9 mouse cellular contexts compared by ENCODE assay signal in genomic region chr19:38602811-38603210, GRCm38 (mm10).
DNase-seq lines count a peak whose midpoint lies in the region; ATAC-seq and TF ChIP-seq lines count a peak whose summit lies in the region.
"Had no signal": no experiment of that assay in that cellular context is flagged by ENCODE, and none has a peak within 500 bp of the region (broad histone marks: within the 10 kb centered on the region; RNA-seq: fewer than 3 reads in every experiment).

No protein-coding gene starts in this region.

- no peak overlapping the region for H3K4me3 ChIP-seq in heart, embryonic 12.5 days
- H3K4me3 ChIP-seq in kidney, postnatal 0 days (replicated peaks; ENCODE audit: low read depth, low read length): no peak overlapping the region
- H3K4me3 ChIP-seq in liver, embryonic 12.5 days: no peak overlapping the region
- H3K4me3 ChIP-seq: heart, embryonic 15.5 days had no signal

- 76% methylated on average over 9 of the region's 9 CpGs for WGBS in heart, embryonic 12.5 days
- 67% methylated on average over 9 of the region's 9 CpGs for whole genome bisulfite sequencing in kidney, postnatal 0 days
- WGBS in liver, embryonic 12.5 days (ENCODE audit: insufficient replicate concordance): 70% methylated on average over 9 of the region's 9 CpGs

- peak; percentile 19; the same call in 1 of the 2 replicates for TF ChIP-seq CTCF in kidney, postnatal 0 days (IDR thresholded peaks at IDR 0.05; ENCODE audit: low read depth)

- no peaks in the 10 kb centered on the region for H3K27me3 ChIP-seq in heart, embryonic 12.5 days (replicated peaks)
- H3K27me3 ChIP-seq in kidney, postnatal 0 days (ENCODE audit: insufficient read depth, low read length): no peaks in the 10 kb centered on the region
- H3K27me3 ChIP-seq in liver, embryonic 12.5 days (replicated peaks): no peaks in the 10 kb centered on the region
- H3K27me3 ChIP-seq: heart, embryonic 15.5 days had no signal

- no peak for ATAC-seq in heart, embryonic 12.5 days (ENCODE audit: insufficient number of reproducible peaks, low FRiP score)
- ATAC-seq in kidney, postnatal 0 days (replicated peaks; ENCODE audit: low FRiP score, low read depth): no peak
- no peak for ATAC-seq in liver, embryonic 12.5 days

- no peaks in the 10 kb centered on the region for H3K36me3 ChIP-seq in heart, embryonic 12.5 days
- H3K36me3 ChIP-seq in kidney, postnatal 0 days (ENCODE audit: insufficient read depth, low read length): no peaks in the 10 kb centered on the region
- no peaks in the 10 kb centered on the region for H3K36me3 ChIP-seq in liver, embryonic 12.5 days
- H3K36me3 ChIP-seq: heart, embryonic 15.5 days had no signal

- H3K27ac ChIP-seq in heart, embryonic 12.5 days (ENCODE audit: poor library complexity, severe bottlenecking): no peak overlapping the region
- no peak overlapping the region for H3K27ac ChIP-seq in kidney, postnatal 0 days
- no peak overlapping the region for H3K27ac ChIP-seq in liver, embryonic 12.5 days
- H3K27ac ChIP-seq: heart, embryonic 15.5 days had no signal

- H3K4me1 ChIP-seq in heart, embryonic 12.5 days (replicated peaks): no peaks in the 10 kb centered on the region
- H3K4me1 ChIP-seq in kidney, postnatal 0 days (replicated peaks; ENCODE audit: insufficient read depth, low read length): no peaks in the 10 kb centered on the region
- H3K4me1 ChIP-seq in liver, embryonic 12.5 days: no peaks in the 10 kb centered on the region
- H3K4me1 ChIP-seq: heart, embryonic 15.5 days had no signal

- DNase-seq in heart, adult 11 months: peak; percentile 94
- peak; percentile 14 for DNase-seq in ovary, postnatal 36 days (ENCODE audit: low spot score)
- no peak for DNase-seq in ovary, postnatal 10 days (ENCODE audit: low spot score)
- DNase-seq in kidney, postnatal 0 days (ENCODE audit: low spot score): no peak
- peak; percentile 25 for DNase-seq in urinary bladder, postnatal 25 days (ENCODE audit: low spot score)
- no peak for DNase-seq in layer of hippocampus, adult 9-10 months (ENCODE audit: low spot score)

- H3K4me2 ChIP-seq in heart, embryonic 12.5 days: no peak overlapping the region
- H3K4me2 ChIP-seq in kidney, postnatal 0 days (ENCODE audit: low read length): no peak overlapping the region
- no peak overlapping the region for H3K4me2 ChIP-seq in liver, embryonic 12.5 days
- H3K4me2 ChIP-seq: heart, embryonic 15.5 days had no signal

- no peak overlapping the region for H3K9ac ChIP-seq in heart, embryonic 12.5 days
- H3K9ac ChIP-seq in kidney, postnatal 0 days (ENCODE audit: low read depth, low read length): no peak overlapping the region
- no peak overlapping the region for H3K9ac ChIP-seq in liver, embryonic 12.5 days
- H3K9ac ChIP-seq: heart, embryonic 15.5 days had no signal

- peaks cover 3% of the 10 kb centered on the region; the same call in 1 of the 2 replicates for H3K9me3 ChIP-seq in heart, embryonic 12.5 days (replicated peaks)
- no peaks in the 10 kb centered on the region for H3K9me3 ChIP-seq in kidney, postnatal 0 days (replicated peaks; ENCODE audit: low read length)
- no peaks in the 10 kb centered on the region for H3K9me3 ChIP-seq in liver, embryonic 12.5 days (replicated peaks)
- H3K9me3 ChIP-seq: heart, embryonic 15.5 days had no signal

Comparison
In these comparisons a context has a peak if more than half of its experiments do, and no peak if none do; other contexts are left out.
1. DNase-seq: peak in heart, adult 11 months (single experiment), ovary, postnatal 36 days (single experiment) and urinary bladder, postnatal 25 days (single experiment); none in ovary, postnatal 10 days (single experiment), kidney, postnatal 0 days (single experiment) and layer of hippocampus, adult 9-10 months (single experiment).